Mouse (Mus musculus): ENCODE results near the gene Exosc7. TPM values are rescaled to one million over a fixed set of nuclear protein-coding genes. Genes with fewer than 3 reads are reported as not detected.

The Exosc7 gene
- polyA plus RNA-seq, 1 experiment from 2014 or later, result 87.2 TPM

DNA sequence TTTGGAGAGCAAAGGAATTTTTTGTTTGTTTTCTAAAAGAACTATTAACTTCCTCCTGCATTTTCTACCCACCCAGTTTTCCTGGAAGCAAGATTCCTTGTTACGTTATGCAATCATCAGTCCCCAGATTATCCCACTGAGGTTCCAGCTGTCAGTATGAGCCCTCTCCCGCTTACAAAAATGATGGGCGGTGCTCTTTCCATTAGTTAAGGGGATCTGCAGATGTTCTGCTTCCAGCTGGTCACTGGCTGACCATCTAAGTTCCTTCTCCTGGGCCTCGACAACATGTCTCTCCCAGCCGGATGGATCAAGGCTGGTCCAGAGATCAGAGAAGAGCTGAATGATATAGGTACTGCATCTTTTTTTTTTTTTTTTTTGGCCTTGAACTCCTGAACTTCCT lies 35.4 kb downstream of the Exosc7 start:
- Histone ChIP-seq H3K9me3 (peaks cover 5% of the 10 kb centered on the region), H3K36me3 (peaks cover 18% of the 10 kb centered on the region), H3K9ac (replicated peaks) (no peak overlapping the region), H3K4me3 (replicated peaks) (no peak overlapping the region), H3K27me3 (no peaks in the 10 kb centered on the region), H3K4me2 (replicated peaks) (no peak overlapping the region), H3K27ac (no peak overlapping the region), H3K4me1 (replicated peaks) (no peaks in the 10 kb centered on the region)
- WGBS, result 86% methylated on average over 5 of the region's 5 CpGs
- no peak for ATAC-seq

DNA sequence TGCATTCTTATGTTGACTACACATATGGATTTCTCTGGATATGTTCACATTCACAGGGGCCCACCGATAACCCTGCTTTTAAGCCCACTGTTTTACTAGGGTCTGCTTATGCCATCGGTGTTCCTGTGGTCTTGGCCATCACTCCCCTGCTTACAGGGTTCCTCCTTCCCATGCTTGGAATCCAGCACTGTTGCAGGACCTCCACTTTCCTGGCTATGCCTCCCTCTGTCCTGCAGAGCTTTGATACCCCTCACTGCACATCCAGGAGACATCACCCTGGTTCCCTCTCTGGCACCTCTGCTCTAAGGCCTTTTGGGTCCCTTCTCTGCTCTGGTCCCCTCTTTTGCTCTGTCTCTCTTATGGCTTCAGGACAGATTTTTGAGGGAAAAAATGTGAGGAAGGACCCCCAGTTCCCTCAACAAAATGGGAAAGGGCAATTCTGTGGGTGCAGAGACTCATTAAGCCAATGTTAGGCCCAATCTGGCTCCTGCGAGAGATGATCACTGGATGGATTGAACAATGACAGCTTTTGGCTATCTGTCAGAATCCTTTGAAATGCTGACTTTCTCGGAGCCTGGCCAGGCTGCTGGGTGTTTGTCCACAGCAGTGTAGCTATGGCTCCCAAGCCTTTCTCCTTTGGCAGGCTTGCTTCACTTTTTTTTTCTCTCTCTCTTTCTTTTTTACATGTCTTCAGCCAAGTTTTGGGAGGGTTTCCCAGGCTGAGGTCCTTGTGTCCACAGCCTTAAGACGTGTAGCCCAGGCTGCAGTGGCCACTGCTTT lies 37.4 kb downstream of the Exosc7 start, which contains the start of gene Clec3b:
Gene Clec3b (plus strand): TSS at position 706 of the 780 bp plus-strand sequence.
- peaks cover 6% of the 10 kb centered on the region; the same call in 1 of the 2 replicates for H3K36me3 ChIP-seq
- no peaks in the 10 kb centered on the region for H3K27me3 ChIP-seq
- no peak within 1 kb of the TSS for H3K4me2 ChIP-seq (replicated peaks)
- H3K4me1 ChIP-seq (replicated peaks), result no peaks in the 10 kb centered on the region
- no peaks in the 10 kb centered on the region; the same call in 1 of the 2 replicates for H3K9me3 ChIP-seq
- no peak within 1 kb of the TSS for H3K4me3 ChIP-seq (replicated peaks)
- ATAC-seq, result no peak
- no peak within 1 kb of the TSS; the same call in 1 of the 2 replicates for H3K9ac ChIP-seq (replicated peaks)
- WGBS, result 83% methylated on average over 5 of the region's 5 CpGs
- no peak within 1 kb of the TSS for H3K27ac ChIP-seq

DNA sequence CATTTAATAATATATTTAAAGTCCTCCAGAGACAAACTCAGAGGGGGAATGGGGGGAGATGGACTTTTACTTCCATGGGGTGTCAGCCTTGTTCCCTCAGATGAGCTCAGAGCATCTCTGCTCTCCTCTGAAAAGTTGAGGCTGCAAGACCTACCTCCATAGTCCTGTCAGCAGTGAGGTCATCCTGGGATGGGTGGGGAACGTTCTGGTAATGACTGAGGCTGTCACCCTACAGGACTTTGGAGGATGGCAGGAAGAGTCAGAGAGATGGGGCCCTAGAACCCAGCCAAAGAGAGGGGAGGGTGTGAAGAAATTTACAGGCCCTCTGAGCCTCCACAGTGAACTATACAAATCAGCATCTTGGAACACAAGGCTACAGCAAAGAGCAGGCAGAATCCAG lies 38.5 kb downstream of the Exosc7 start:
- 67% methylated on average over 1 of the region's 1 CpGs for WGBS
- no peak overlapping the region for H3K9ac ChIP-seq (replicated peaks)
- no peaks in the 10 kb centered on the region for H3K36me3 ChIP-seq
- 0 out of 2 replicates have a peak, but pooled peaks cover 5% of the 10 kb centered on the region for H3K27me3 ChIP-seq
- no peak overlapping the region for H3K27ac ChIP-seq
- H3K4me2 ChIP-seq (replicated peaks), result no peak overlapping the region
- no peak for ATAC-seq
- no peak overlapping the region for H3K4me3 ChIP-seq (replicated peaks)
- no peaks in the 10 kb centered on the region for H3K9me3 ChIP-seq
- H3K4me1 ChIP-seq (replicated peaks), result no peaks in the 10 kb centered on the region

DNA sequence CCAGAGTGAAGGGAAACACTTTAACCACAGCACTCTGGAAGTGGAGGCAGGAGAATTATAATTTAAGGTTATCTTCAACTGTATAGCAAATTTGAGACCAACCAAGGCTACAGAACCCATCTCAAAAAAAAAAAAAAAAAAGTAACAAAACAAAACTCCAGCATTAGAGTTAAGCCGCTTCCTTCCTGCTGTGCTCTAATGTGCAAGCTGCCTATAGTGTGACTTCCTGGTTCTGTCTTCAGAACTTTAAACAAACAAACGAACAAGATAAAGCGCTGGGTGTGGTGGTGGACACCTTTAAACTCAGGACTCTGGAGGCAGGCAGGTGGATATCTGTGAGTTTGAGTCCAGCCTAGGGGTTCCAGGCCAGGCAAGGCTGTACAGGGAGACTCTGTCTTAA lies 39.0 kb downstream of the Exosc7 start:
- Histone ChIP-seq H3K36me3 (no peaks in the 10 kb centered on the region), H3K4me3 (replicated peaks) (no peak overlapping the region), H3K4me2 (replicated peaks) (no peak overlapping the region), H3K9me3 (no peaks in the 10 kb centered on the region), H3K4me1 (replicated peaks) (no peaks in the 10 kb centered on the region), H3K27ac (no peak overlapping the region), H3K27me3 (0 out of 2 replicates have a peak, but pooled peaks cover 6% of the 10 kb centered on the region), H3K9ac (replicated peaks) (no peak overlapping the region)
- ATAC-seq, result no peak
- 79% methylated on average over 3 of the region's 3 CpGs for WGBS

DNA sequence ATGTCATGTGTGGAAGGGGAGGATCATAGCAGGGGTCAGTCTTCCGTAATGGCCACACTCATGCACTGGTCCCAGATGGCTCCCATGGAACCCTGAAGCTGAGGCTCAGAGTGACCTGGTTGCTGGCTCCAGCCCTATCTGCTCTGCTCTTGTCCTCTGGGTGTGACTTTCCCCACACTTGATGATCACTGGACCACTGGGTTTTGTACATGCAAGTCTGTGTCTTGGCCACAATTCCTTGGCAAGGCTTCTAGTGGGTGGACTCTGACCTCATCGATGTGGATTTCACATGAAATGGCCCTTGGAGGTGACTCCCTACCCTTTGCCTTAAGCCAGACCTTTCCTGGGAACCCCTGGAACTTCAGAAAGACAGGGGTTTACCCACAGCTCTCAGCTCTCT lies 40.1 kb downstream of the Exosc7 start:
- H3K9me3 ChIP-seq, result no peaks in the 10 kb centered on the region
- H3K4me1 ChIP-seq (replicated peaks), result no peaks in the 10 kb centered on the region
- no peak overlapping the region for H3K27ac ChIP-seq
- H3K4me2 ChIP-seq (replicated peaks), result no peak overlapping the region
- no peak overlapping the region for H3K9ac ChIP-seq (replicated peaks)
- H3K4me3 ChIP-seq (replicated peaks), result no peak overlapping the region
- 0 out of 2 replicates have a peak, but pooled peaks cover 6% of the 10 kb centered on the region for H3K27me3 ChIP-seq
- no peaks in the 10 kb centered on the region for H3K36me3 ChIP-seq
- 92% methylated on average over 2 of the region's 2 CpGs for WGBS
- no peak for ATAC-seq

DNA sequence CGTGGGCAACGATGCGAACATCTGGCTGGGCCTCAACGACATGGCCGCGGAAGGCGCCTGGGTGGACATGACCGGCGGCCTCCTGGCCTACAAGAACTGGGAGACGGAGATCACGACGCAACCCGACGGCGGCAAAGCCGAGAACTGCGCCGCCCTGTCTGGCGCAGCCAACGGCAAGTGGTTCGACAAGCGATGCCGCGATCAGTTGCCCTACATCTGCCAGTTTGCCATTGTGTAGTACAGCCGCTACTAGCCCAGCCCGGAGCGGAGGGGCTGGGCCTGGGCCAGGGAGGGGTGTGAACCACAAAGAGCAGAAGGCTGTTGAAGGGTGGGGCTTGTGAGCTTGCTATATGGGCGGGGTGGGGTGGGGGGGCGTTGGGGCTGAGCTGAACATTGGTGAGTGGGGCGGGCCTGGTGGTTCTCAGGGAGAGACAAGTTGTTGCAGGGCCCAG lies 43.9 kb downstream of the Exosc7 start:
- Histone ChIP-seq H3K36me3 (no peaks in the 10 kb centered on the region), H3K4me3 (replicated peaks) (peak overlapping the region; percentile 16; the same call in 1 of the 2 replicates), H3K27ac (no peak overlapping the region), H3K27me3 (0 out of 2 replicates have a peak, but pooled peaks cover 6% of the 10 kb centered on the region), H3K4me1 (replicated peaks) (no peaks in the 10 kb centered on the region), H3K9ac (replicated peaks) (no peak overlapping the region), H3K4me2 (replicated peaks) (peak overlapping the region; percentile 33; the same call in 1 of the 2 replicates), H3K9me3 (no peaks in the 10 kb centered on the region)
- 21% methylated on average over 29 of the region's 30 CpGs for WGBS
- peak; percentile 70 for ATAC-seq

DNA sequence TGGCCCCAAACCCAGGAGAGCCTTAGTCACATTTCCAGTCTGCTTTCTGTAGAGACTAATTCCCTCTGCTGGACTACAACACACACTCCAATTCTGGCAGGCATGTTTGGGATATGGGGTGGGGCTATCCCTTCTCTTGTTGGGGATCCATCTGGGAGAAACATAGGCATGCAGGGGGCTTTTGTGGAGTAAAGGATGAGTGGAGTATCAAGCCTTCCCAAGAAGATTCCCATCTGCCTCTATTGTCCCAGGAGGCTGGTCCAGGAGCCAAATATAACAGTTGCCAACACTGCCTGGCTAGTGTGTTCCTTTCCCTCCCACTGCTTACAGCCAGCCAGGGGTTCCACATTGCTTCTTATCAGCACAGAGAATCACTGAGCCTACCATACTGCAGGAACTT lies 44.7 kb downstream of the Exosc7 start:
- no peak overlapping the region for H3K4me3 ChIP-seq (replicated peaks)
- H3K36me3 ChIP-seq, result no peaks in the 10 kb centered on the region
- H3K9me3 ChIP-seq, result no peaks in the 10 kb centered on the region
- H3K27me3 ChIP-seq, result 0 out of 2 replicates have a peak, but pooled peaks cover 6% of the 10 kb centered on the region
- no peak overlapping the region for H3K9ac ChIP-seq (replicated peaks)
- no peaks in the 10 kb centered on the region for H3K4me1 ChIP-seq (replicated peaks)
- no peak overlapping the region for H3K4me2 ChIP-seq (replicated peaks)
- no peak overlapping the region for H3K27ac ChIP-seq
- no peak for ATAC-seq

DNA sequence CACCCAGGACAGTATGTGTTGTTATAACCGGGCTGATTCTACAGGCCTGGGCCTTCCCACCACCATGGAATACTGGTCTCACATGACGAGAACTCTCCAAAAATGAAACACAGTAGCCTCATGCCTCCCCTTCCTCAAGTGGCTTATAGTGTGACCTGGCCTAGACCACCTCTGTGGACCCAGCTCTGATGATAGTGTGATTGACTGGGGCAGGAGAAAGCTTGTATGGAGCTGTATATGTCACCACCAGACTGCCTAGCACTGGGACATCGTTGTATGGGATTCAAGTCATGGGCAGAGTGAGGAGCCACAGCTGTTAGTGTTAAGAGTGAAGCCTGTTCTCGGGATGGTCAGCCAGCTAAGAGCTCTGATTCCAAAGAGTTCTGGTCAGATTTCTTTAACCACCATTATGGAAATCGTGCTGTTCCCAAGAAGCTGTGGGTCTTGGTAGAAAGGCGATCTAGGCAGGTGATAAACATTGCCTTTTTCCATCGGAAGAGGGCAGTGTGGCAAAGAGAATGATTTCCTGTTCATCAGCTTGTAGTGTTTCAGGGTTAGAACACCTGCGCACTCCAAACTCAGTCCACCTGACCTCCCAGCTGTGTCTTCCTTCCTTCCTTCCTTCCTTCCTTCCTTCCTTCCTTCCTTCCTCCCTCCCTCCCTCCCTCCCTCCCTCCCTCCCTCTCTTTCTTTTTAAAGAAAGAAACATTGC lies 45.3 kb downstream of the Exosc7 start:
- no peaks in the 10 kb centered on the region for H3K36me3 ChIP-seq
- H3K4me1 ChIP-seq (replicated peaks), result no peaks in the 10 kb centered on the region
- H3K4me3 ChIP-seq (replicated peaks), result no peak overlapping the region
- no peak overlapping the region for H3K9ac ChIP-seq (replicated peaks)
- 61% methylated on average over 8 of the region's 8 CpGs for WGBS
- H3K27ac ChIP-seq, result no peak overlapping the region
- no peak for ATAC-seq
- H3K9me3 ChIP-seq, result no peaks in the 10 kb centered on the region
- H3K4me2 ChIP-seq (replicated peaks), result no peak overlapping the region
- 0 out of 2 replicates have a peak, but pooled peaks cover 6% of the 10 kb centered on the region for H3K27me3 ChIP-seq

DNA sequence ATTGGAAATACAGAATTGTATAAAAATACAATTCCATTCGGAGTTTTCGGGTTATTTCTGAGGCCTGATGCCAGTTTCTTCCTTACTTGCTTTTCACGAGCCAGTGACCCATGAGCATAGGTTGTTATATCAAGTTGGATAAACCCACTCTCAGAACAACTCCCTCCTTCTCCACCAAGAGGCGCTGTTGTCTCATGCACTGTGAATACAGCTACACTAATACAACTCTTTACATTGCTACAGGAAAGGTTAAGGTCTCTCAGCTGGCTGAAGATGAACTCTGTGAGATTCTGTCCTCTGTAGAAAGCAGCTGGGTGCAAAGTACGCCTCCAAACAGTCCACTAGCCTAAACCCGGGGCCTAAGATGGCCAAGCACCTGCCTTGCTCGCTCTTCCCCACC lies 46.3 kb downstream of the Exosc7 start:
- H3K4me1 ChIP-seq (replicated peaks), result no peaks in the 10 kb centered on the region
- H3K27ac ChIP-seq, result no peak overlapping the region
- H3K4me3 ChIP-seq (replicated peaks), result no peak overlapping the region
- H3K27me3 ChIP-seq, result 0 out of 2 replicates have a peak, but pooled peaks cover 6% of the 10 kb centered on the region
- no peak overlapping the region for H3K9ac ChIP-seq (replicated peaks)
- WGBS, result 64% methylated on average over 7 of the region's 7 CpGs
- no peaks in the 10 kb centered on the region for H3K9me3 ChIP-seq
- ATAC-seq, result no peak
- no peak overlapping the region for H3K4me2 ChIP-seq (replicated peaks)
- H3K36me3 ChIP-seq, result no peaks in the 10 kb centered on the region

DNA sequence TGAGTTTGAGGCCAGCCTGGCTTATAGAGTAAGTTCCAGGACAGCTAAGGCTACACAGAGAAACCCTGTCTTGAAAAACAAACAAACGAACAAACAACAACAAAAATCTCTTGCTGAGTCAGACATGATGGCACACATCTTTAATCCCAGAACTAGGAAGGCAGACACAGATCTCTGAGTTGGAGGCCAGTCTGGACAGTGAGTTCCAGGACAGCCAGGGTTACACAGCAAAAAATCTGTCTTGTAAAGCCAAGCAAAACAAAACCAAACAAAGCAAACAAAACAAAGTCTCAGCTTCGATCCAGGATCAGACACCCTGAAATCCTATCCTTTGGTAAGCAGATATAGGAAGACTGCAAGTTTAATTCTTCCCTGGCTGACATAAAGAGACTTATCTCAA lies 48.8 kb downstream of the Exosc7 start:
- no peak overlapping the region for H3K9ac ChIP-seq (replicated peaks)
- H3K27me3 ChIP-seq, result no peaks in the 10 kb centered on the region
- H3K27ac ChIP-seq, result no peak overlapping the region
- no peak overlapping the region for H3K4me3 ChIP-seq (replicated peaks)
- ATAC-seq, result no peak
- H3K4me1 ChIP-seq (replicated peaks), result no peaks in the 10 kb centered on the region
- H3K9me3 ChIP-seq, result no peaks in the 10 kb centered on the region
- H3K36me3 ChIP-seq, result no peaks in the 10 kb centered on the region
- H3K4me2 ChIP-seq (replicated peaks), result no peak overlapping the region
- 77% methylated on average over 2 of the region's 2 CpGs for WGBS

DNA sequence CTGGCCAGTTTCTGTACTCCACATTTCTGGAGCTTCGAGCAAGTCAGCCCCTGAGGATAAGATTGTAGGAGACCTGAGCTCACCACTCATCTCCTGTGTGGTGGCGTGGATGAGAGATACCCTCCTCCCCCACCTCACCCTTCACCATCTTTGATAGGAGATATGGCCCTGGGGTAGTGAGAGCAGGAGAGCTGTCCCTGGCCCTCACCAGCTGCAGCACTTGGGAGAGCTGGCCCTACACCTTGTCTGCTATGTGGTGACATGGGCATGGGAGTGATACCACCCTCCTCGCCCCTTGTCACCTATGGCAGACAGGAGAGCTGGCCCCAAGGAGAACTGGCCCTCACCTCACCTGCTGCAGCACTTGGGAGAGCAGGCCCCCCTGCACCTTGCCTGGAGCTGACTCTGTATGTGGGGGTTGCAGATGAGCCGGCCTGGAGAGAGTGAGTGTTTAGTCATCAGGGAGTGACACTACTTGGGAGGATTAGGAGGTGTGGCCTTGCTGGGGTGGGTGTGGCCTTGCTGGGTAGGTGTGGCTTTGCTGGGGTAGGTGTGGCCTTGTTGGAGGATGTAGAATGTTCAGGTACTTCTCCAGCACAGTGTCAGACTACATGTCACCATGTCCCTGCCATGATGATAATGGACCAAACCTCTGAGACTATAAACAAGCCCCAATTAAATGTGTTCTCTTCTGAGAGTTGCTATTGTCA lies 50.1 kb downstream of the Exosc7 start:
- no peak overlapping the region for H3K27ac ChIP-seq
- 0 out of 2 replicates have a peak, but pooled peaks have one; percentile 24 for ATAC-seq
- H3K4me1 ChIP-seq (replicated peaks), result no peaks in the 10 kb centered on the region
- no peak overlapping the region for H3K4me2 ChIP-seq (replicated peaks)
- 88% methylated on average over 4 of the region's 4 CpGs for WGBS
- H3K36me3 ChIP-seq, result no peaks in the 10 kb centered on the region
- no peak overlapping the region for H3K4me3 ChIP-seq (replicated peaks)
- no peaks in the 10 kb centered on the region for H3K27me3 ChIP-seq
- no peak overlapping the region for H3K9ac ChIP-seq (replicated peaks)
- H3K9me3 ChIP-seq, result no peaks in the 10 kb centered on the region

Data from midbrain, embryonic 13.5 days (tissue).